Mouse (Mus musculus) thymus, postnatal 0 days (tissue): Measurements from ENCODE around the gene Cdk2. TPM values are rescaled to one million over a fixed set of nuclear protein-coding genes. Genes with fewer than 3 reads are reported as not detected.
A peak's percentile ranks its signal among the peaks of the same experiment; 100 is the strongest.

ENCODE experiments used
- DNase-seq: peaks from one replicate; pipeline ENCODE4 v3.0.0-alpha.2; 2015; ENCODE audit warnings: low spot score
- polyA plus RNA-seq: library from polyadenylated mRNA; unstranded; fragments of >200 nt; fragmentation: Nextera tagmentation; extraction: Ambion mirVana; gene quantifications from 2 replicates; pipeline ENCODE4 v1.2.1, GENCODE M21; 2015

The Cdk2 gene
- polyA plus RNA-seq, 1 experiment from 2014 or later = 115 TPM

DNA sequence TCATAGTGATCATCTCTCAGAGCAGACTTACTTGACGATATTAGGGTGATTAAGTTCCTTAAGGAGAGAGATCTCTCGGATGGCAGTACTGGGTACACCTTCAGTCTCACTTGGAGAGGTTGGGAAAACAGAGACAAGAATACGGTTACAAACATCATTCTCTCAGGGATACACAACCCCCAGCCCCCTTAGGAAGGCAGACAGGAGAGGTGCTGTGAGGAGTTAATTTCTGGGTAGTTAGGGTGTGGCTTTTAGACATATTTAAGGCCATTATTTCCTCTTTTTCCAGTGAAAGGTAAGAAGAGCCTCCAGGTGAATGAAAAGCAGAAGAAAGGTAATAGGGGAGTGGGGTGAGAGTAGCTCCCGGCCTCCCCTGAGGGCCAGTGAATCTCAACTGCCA, 936 bp downstream of the Cdk2 start, which contains the start of gene Pmel:
Gene Pmel (plus strand): TSS at position 301 of the 400 bp plus-strand sequence.
- no peak for DNase-seq

DNA sequence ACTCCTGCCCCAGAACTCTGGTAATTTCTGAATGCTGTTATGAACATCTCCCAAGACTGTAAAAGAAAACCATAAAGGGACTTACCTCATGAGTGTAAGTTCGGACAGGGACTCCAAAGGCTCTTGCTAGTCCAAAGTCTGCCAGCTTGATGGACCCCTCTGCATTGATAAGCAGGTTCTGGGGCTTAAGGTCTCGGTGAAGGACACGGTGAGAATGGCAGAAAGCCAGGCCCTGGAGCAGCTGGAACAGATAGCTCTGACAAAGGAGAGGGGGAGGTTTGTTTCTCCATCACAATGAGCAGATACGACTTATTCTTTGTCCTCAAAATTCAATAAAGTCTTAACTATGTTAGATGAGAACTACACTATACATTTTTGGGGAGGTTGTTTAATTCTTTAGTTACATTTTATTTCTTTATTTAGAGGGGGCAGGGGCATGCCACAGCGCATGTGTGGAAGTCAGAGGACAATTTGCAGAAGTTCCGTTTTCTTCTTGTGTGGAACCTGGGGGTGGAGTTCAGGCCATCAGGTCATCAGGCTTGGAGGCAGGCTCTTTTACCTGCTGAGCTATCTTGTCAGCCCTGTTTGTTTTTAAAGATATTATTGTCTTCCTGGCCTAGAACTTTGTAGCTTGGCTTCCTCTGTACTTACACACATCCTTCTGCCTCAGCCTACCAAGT, 2.4 kb downstream of the Cdk2 start:
- no peak for DNase-seq

DNA sequence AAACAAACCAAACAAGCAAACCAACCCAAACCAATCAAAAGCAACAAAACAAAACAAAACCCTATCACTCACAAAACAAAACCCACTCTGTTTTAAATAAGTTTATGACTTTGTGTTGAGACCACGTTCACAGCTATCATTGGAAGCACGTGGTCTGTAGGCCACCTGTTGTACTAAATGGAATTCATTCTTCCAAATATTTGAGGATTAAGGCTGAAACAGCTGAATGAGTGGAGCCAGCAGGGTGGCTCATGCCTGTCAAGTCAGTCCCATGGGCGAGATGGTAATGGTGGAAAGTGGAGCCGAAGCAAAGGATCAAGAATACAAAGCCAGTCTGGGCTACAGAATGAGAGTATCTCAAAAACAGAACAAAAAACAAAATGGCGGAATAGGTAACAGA, 4.1 kb downstream of the Cdk2 start:
- DNase-seq = no peak

DNA sequence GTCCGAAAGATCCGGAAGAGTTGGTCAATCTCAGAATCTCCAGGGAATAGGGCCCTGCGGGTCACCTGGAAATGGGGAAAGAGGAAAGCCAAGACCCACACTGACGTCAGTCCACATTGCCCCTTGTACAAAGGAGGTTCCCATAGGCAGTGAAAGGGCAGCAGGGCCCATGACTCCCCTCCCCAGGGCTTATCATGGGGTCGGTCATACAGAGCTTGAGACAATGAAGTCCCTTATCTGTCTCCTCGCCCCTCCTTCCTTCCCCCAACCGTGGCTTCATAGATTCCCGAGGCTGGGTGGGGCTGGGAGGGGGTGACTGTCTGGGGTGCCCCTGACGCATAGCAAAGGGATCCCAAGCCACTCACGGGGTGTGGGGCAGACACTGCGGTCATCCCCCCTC, 5.2 kb downstream of the Cdk2 start:
- DNase-seq = no peak

DNA sequence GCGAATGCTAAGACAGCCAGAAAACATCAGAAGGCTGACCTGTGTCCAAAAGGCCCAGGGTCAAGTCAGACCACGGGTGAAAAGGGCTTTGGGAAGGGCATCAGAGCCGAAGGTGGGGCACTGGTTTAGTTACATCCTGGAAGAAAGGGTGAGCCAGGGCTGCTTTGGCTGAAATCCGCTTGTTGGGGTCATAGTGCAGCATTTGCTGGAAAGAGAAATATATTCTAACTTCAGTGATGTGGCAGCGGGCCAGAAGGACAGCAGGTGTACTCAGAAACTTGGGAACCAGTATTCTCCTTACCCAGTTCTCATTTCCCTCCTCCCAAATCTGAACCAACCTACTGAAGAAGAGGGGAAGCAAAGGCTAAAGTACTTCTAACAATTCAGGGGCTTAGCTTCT, 5.8 kb downstream of the Cdk2 start:
- no peak for DNase-seq

DNA sequence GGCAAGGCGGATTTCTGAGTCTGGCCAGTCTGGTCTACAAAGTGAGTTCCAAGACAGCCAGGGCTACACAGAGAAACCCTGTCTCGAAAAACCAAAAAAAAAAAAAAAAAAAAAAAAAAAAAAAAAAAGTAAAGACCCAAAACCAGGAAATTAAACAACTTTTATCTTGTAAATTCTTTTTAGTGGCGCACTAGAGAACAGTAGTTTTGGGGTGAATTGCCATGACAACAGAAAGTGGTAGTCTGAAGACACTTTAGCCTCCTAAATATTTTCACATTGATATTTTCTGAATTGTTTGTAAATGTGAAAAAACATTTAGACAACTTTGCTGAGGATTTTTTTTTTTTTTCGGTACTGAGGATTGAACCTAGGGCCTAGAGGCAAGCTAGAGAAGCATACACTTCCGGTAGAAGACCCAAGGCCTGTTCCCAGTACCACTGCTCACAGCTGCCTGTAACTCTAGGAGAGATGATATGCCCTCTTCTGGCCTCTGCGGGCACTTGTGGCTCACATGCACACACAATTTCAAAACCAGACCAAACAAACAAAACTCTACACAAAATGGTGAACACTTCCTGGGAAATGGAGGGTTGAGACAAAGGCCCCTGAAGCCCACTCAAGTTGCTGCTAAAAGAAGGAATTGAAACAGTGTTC, 7.6 kb downstream of the Cdk2 start:
- DNase-seq = peak; percentile 14

DNA sequence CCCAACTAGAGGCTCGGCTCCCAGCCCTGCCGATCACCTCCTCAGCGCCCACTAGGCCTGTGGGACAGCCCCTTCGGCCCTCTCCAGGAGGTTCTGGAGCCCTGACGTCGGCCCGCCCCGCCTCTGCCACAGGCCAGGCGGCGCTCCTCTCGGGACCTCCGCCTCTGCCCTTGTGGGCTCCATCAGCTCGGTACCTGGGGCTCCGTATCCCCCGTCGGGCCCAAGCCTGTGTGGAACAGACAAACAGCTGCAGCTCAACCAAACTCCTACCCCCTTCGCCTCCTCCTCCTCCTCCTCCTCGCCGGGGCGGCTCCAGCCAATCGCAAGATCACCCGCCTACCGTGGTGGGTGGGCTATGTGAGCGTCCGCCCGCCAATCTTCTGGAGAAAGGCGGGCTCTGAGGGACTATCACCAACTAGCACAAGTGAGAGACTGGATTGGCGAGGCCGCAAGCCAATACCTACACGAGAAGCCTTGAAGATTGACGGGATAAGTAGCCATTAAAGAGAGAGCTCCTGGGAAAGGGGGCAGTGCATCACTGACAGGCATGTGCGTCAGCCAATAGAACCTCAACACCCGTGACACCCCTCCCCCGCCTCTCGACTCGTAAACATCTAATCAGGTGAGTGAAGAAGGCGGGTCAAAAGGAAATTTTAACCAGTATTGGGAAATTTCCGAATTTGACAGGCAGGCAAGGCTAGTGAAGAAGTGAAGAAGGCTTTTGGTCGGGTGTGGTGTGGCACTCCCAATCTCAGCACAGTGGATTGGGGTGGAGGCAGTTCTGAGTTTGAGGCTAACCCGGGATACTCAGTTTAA, 8.6 kb downstream of the Cdk2 start, which contains the start of gene Rab5b:
Gene Rab5b (minus strand): TSS at position 273 of the 816 bp plus-strand sequence.
- DNase-seq = peak; percentile 99

DNA sequence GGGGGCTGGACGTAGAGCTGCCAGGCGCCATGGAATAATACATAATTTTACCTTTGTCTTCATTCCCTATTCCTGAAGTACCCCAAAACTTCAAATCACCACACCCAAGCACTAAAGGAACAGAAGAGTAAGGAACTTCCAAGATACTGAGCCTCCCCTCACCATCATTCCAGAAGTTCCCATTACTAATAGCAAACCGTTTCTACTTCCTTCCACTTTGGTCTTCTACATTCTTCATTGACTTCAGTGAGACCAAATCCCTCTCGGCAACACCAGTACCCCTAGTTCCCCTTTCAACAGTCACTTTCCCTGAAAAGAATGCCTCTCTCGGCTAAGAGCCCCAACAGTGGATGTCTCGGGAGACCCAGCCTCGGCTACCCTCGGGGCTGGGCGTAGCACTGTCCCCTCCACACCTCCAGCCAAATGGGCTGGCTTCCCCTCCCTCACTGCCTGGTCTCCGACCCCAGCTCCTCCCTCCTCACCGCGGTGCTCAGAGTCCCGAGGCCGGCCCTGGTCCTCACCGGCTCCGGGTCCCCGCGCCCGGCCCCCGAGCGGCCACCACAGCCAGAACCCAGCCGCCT, 9.3 kb downstream of the Cdk2 start:
- DNase-seq = no peak

DNA sequence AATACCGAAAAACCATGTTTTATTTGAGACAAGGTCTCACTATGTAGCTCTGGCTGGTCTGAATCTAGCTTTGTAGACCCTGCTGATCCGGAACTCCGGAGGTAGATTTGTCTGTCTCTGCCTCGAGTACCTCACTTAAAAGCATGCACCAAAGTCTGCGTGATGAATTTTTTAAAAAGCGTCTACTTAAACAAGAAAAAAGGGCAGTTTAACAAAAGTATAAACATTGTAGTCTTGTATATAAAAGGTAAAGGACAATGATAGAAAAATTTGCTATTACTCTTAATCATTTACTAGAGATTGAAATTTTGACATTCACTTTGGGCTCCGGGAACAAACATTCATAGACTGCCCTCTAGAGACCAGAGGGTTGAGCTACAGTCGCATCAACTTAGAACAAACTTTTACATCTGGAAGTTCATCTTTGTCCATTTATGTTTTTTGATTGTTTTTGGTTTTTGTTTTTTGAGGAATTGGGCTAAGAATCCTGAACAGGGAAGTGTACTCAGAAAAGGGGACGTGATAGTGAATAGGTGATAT, 30.3 kb downstream of the Cdk2 start:
- peak; percentile 65 for DNase-seq

DNA sequence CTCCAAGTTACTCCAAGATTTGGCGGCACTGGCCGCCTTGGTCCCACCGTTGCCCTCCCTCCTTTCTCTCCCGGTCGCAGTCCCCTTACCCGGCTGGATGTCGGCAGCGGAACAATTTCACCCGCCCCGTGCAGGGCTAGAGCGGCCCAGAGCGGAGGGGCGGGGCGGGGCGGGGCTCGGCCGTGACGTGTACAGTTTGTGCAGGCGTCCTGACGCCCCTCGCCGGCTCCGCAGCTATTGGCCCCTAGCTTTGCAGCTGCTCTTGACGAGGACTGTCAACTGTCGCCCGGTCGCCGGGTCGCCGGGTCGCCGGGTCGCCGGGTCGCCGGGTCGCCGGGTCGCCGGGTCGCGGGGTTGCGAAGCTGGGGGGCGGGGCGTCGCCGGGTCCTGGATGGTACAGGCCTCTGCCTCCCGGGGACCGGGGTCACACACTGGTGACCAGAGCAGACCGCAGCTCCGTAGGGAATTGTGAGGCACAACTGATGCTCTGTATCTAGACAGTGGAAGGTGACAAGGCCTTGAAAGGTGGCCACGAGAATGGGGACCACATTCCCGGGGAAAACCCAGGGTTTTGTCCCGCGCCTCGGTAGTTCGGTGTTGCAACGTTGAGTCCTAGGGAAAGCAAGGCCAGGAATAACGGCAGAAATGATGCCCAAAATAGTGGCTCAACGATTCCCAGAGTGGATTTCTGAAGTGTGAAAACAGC, 30.9 kb downstream of the Cdk2 start, which contains the start of gene Suox:
Gene Suox (minus strand): TSS at position 311 of the 706 bp plus-strand sequence.
- peak; percentile 91 for DNase-seq

DNA sequence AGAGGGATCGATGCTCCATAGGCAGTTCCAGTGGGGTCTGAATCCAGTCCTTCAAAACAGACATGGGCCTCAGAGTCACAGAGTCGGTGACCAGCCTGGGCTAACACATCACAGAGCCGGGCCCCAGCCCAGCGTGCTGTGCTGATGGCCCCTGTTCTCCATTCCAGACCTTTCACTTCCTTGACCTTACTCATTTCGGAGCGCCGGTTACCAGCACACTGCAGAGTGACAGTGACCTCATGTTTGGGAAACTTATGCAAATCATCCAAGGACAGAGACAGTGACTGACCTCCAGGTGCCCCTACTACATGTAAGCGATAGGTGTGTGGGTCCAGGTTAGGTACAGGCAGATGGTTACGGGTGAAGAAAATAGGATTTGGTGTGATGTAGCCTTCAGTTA, 33.7 kb downstream of the Cdk2 start:
- DNase-seq = no peak

DNA sequence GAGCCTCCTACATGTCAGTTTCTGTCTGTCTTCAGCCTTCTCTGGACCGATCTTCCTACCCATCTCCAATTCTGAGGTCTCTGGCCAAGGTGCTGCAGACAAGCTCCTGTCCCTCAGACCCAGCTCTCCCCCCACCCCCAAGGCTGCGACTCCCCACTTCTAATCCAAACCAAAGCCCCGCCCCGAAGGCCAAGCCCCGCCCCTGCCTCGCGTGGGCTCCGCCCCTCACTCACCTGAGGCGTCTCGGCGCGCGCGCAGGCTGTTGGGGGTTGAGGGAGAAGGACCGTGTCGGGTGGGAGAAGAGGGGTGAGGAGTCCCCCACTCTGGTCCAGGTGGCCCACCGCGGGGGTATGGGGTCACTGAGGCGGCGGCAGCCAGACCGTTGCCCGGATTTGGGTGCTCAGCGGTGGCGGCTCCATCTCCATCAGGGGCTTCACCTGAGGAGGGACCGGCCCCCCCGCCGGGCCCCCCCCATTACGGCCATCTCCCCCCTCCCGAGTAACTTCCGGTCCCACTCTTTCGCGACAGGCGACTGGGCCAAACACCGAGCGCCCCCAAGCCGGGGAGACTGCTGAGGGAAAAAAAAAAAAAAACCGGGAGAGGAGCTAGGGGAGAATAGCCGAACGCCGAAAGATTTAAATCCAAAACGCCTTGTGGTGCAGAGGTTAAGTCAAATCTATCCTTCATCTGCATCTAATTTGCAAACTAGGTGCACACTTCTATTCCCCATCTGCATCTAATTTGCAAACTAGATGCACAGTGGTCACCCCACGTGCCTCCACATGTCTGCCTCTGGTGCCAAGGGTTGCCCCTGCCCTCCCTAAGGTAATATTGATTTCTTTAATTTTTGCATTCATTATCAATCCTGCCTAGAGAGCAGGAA, 35.8 kb downstream of the Cdk2 start:
- DNase-seq = peak; percentile 64

DNA sequence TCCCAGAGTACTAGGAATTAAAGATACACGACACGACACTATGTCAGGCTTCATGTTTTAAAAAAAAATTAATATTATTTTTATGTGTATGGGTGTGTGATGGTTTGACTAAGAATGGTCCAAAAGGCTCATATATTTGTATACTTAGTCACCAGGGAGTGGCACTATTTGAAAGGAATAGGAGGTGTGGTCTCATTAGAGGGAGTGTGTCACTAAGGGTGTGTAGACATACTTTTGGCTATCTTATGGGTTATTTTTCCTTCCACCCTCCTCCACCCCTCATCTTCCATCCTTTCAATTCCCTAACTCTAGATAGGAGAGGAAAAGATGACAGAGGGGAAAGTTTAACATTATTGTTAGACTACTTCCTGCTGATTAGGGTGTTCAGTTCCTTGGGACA, 39.0 kb downstream of the Cdk2 start:
- DNase-seq = no peak

DNA sequence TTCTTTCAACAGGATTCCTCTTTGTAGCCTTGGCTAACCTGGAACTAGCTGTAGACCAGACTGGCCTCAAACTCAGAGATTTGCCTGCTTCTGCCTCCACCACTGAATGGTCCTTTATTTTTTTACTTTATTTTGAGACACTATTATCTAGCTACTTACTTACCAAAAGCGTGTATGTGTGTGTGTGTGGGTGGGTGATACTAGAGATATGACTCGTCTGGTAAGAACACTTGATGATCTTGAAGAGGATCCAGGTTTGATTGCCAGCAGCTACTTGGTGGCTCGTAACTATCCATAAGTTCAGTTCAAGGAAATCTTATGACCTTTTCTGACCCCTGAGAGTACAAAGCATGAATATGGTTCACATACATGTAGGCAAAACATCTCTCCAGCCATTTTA, 39.5 kb downstream of the Cdk2 start:
- no peak for DNase-seq

DNA sequence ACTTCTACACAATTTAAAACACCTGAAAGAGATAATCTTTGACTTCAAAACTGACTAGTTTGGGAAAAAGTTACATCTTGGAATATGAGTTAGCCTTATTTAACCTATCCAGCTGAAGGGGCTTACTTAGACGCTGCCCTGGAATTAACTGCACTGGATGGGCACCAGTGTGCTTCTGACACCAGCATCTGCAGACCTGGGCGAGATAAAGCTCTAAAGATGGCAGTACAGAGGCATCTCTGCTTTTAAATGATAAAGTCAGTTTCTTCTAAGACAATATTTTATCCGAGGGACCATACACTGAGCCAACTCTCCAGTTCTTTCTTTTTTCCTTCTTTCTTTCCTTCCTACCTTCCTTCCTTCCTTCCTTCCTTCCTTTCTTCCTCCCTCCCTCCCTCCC, 40.0 kb downstream of the Cdk2 start:
- DNase-seq = no peak

DNA sequence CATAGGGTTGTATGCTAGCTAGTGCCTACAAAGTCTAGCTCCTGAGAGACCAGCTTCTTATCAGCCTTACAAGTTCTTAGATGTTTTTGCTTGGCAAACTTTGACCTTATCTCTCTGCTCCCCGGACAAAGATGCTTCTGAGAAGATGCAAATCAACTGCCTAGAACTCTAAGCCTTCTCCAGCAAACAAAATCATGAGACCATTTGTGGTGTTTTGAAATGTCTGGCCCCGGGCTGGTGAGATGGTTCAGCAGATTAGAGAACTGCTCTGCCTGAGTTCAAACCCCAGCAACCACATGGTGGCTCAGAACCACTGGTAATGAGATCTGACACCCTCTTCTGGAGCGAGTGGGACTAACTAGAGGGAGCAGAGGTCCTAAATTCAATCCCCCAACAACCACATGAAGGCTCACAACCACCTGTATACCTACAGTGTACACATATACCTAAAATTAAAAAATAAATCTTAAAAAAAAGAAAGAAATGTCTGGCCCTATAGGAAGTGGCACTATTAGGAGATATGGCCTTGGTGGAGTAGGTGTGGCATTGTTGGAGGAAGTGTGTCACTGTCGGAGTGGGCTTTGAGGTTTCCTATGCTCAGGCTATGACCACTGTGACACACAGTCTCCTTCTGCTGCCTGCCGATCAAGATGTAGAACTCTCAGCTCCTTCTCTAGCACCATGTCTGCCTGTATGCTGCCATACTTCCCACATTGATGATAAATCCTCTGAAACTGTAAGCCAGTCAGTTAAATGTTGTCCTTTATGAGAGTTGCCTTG, 41.2 kb downstream of the Cdk2 start:
- no peak for DNase-seq

DNA sequence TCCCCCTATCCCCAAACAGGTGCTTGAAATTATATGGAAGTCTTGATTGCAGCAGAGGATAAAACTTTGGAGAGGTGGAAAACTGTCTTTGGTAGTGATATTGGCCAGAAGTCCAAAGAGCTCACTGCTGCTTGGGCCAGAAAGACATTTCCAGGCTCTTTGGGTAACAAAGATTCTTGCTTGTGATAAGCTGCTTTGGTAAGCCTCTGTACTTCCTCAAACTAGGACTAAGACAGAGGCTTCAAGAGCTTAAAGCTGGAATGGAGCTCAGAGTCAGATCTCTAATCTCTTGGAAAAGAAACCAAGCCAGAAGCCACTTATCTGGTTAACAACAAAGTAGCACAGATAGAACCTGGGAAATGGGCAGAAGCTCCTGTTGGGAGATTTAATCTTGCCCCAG, 42.4 kb downstream of the Cdk2 start:
- DNase-seq = no peak

DNA sequence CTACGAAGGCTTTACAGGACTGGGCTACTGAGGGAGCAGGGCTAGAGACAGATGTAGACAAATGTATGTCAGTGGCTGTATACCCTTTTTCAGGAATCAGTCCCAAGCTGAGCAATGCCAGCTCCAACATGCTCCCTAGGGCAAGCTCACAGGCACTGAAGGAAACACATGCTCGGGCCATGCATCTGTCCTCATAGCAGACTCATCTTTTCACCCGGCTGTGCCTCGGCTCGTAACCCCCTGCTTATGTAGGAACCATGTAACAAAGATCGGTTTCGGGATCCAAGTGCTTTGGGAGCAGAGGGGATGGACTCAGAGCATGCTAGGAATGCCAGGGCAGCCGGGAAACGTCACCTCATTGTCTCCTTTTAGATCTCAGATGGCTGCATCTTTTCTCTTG, 45.3 kb downstream of the Cdk2 start:
- no peak for DNase-seq

DNA sequence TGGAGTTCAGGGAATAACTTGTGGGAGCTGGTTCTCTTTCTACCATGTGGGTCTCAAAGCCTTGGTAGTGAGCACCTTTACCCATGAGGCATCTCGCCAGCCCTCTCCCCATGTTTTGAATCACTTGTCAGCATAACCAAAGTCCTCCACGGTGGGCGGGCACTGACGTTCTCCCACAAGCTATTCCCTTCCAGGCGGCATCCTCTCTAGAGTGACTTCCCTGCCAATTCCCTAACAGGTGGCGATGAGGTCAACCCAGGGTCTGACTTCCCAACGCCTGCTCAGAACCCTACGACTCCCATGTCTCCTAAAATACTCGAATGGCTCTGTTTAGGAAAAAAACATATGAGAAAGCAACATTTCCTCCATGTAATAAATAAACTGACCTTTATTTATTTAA, 47.0 kb downstream of the Cdk2 start:
- DNase-seq = no peak
